Mouse (Mus musculus): Measurements from ENCODE around the gene Foxf2. TPM values are rescaled to one million over a fixed set of nuclear protein-coding genes. Genes with fewer than 3 reads are reported as not detected.
A peak's percentile ranks its signal among the peaks of the same experiment; 100 is the strongest.

Foxf2 gene
- total and polyA plus RNA-seq, 2 experiments = not detected

DNA sequence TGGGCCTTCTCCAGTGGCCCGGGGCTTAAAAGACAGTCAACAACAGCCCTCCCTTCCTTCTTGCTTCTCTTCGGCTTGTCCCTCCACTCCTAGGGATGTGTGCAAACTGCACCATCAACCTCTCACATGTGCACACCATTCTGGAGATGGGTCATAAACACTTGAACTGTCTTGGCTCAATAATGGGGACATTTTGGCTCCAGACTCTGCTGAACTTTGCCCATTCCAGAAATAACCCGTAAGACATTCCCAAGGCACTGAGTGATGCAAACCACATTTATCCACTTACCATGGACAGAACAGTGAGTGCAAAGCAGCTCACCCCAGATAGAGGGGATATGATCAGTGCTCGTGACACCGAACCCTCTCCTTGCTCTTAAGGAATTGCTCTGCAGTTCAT is 26.0 kb upstream of the Foxf2 start:
- Histone ChIP-seq H3K27ac (replicated peaks; ENCODE audit: insufficient read depth, low read depth, low read length) (no peak overlapping the region), H3K9ac (ENCODE audit: low read depth, low read length) (no peak overlapping the region), H3K79me2 (ENCODE audit: control insufficient read depth, insufficient read depth, low read length) (no peaks in the 10 kb centered on the region), H3K4me1 (ENCODE audit: control insufficient read depth, insufficient read depth, low read length) (no peaks in the 10 kb centered on the region), H3K36me3 (ENCODE audit: control insufficient read depth, insufficient read depth, low read length) (no peaks in the 10 kb centered on the region), H3K27me3 (ENCODE audit: control insufficient read depth, insufficient read depth, low read length) (no peaks in the 10 kb centered on the region), H3K4me3 (ENCODE audit: insufficient read depth, low read depth, low read length) (no peak overlapping the region)
- no peak for TF ChIP-seq POLR2A (IDR thresholded peaks at IDR 0.05; ENCODE audit: extremely low read depth, insufficient read depth, low read length)
- no peak for TF ChIP-seq CTCF (IDR thresholded peaks at IDR 0.05; ENCODE audit: low read depth, low read length)
- WGBS = 90% methylated on average over 5 of the region's 5 CpGs
- no peak for DNase-seq (ENCODE audit: extremely low read depth, low read depth, low spot score)

DNA sequence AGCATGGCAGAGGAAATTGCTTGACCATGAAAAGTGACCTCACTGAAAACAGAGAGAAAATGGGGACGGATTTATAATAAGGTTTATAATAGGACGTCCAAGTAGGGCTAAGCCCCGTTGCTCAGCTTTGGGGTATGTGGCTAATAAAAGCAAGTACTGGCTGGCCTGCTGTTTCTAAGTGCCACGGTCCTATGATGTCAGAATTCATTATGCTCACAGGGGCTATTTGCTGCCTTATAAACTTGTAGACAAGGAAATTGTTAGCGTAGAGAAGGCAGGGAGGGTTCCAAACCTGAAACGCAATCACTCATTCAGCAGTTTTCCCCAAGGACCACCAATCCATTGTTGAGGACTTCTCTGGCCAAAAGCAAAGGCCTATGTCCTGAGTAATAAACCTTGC is 21.7 kb upstream of the Foxf2 start:
- DNase-seq (ENCODE audit: extremely low read depth, low read depth, low spot score) = no peak
- no peak overlapping the region for H3K4me3 ChIP-seq (ENCODE audit: insufficient read depth, low read depth, low read length)
- H3K79me2 ChIP-seq (ENCODE audit: control insufficient read depth, insufficient read depth, low read length) = no peaks in the 10 kb centered on the region
- H3K27me3 ChIP-seq (ENCODE audit: control insufficient read depth, insufficient read depth, low read length) = no peaks in the 10 kb centered on the region
- TF ChIP-seq CTCF (IDR thresholded peaks at IDR 0.05; ENCODE audit: low read depth, low read length) (no peak), POLR2A (IDR thresholded peaks at IDR 0.05; ENCODE audit: extremely low read depth, insufficient read depth, low read length) (no peak)
- no peaks in the 10 kb centered on the region for H3K36me3 ChIP-seq (ENCODE audit: control insufficient read depth, insufficient read depth, low read length)
- WGBS = 90% methylated on average over 6 of the region's 6 CpGs
- no peak overlapping the region for H3K27ac ChIP-seq (replicated peaks; ENCODE audit: insufficient read depth, low read depth, low read length)
- H3K9ac ChIP-seq (ENCODE audit: low read depth, low read length) = no peak overlapping the region
- no peaks in the 10 kb centered on the region for H3K4me1 ChIP-seq (ENCODE audit: control insufficient read depth, insufficient read depth, low read length)

DNA sequence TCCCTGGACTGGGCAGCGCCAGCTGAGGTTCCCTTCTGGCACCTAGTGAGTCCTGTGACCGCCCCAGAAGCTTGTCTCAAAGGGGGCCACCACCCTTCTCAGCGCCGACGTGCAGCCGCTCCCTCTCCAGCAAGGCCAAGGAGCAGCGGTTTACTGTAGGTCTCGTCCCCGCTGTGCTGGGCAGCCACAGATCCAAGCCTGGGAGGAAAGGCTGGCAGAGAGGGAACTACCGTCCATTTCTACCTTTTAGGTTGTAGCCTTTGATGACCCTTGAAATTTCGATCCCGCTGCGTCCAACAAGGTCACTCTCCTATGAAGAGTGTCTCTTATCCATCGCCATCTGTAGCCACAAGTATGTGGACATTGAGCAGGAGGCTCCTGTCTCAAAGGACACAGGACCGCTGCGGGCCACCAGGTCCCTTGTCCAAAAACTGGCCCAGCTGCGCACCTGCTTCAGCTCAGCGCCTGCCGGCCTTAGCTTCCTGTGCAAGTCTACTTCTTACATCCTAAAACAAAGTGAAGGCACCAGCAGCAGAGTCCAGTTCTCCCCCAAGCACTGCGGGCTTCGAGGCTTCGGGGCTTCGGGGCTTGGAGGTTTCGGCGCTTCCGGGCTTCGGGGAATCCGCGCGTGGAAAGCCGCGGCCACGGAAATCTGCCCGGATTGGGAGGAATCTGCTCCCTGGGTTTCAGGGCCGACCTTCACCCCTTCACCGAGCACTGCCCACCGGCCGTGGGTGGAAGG is 10.7 kb upstream of the Foxf2 start:
- no peaks in the 10 kb centered on the region for H3K79me2 ChIP-seq (ENCODE audit: control insufficient read depth, insufficient read depth, low read length)
- no peaks in the 10 kb centered on the region for H3K36me3 ChIP-seq (ENCODE audit: control insufficient read depth, insufficient read depth, low read length)
- DNase-seq (ENCODE audit: extremely low read depth, low read depth, low spot score) = no peak
- H3K9ac ChIP-seq (ENCODE audit: low read depth, low read length) = no peak overlapping the region
- peaks cover 22% of the 10 kb centered on the region for H3K27me3 ChIP-seq (ENCODE audit: control insufficient read depth, insufficient read depth, low read length)
- WGBS = 4% methylated on average over 38 of the region's 38 CpGs
- peaks cover 6% of the 10 kb centered on the region; the same call in 1 of the 2 replicates for H3K4me1 ChIP-seq (ENCODE audit: control insufficient read depth, insufficient read depth, low read length)
- H3K4me3 ChIP-seq (ENCODE audit: insufficient read depth, low read depth, low read length) = no peak overlapping the region
- no peak overlapping the region for H3K27ac ChIP-seq (replicated peaks; ENCODE audit: insufficient read depth, low read depth, low read length)
- no peak for TF ChIP-seq CTCF (IDR thresholded peaks at IDR 0.05; ENCODE audit: low read depth, low read length)
- no peak for TF ChIP-seq POLR2A (IDR thresholded peaks at IDR 0.05; ENCODE audit: extremely low read depth, insufficient read depth, low read length)

DNA sequence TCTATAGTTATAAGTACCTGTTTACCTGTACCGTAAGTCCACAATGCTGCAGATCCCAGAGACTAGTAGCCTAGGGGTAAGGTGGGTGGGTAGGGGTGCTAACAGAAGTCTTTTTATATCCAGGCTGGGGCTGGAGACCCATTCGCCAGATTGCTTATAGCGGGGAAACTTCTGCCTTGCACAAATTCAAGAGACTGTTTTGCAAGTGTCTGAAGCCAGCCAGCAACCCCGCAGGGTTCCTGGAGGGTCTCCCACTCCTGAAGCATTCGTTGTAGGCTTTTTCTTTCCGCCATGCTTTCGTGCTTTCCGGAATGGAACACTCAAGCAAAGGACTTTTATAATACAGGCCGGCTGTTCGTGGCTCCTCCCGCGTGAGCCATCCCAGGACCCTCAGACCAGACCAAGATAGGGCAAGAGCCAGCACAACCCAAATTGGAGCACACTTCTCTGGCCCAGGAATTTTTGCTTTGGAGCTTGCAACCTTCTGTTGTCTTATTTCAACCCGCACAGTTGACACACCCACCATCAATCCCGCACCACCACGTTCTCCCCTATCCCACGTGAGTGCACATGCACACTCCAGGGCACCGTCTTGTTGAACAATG is 10.0 kb upstream of the Foxf2 start:
- H3K27ac ChIP-seq (replicated peaks; ENCODE audit: insufficient read depth, low read depth, low read length) = no peak overlapping the region
- TF ChIP-seq CTCF (IDR thresholded peaks at IDR 0.05; ENCODE audit: low read depth, low read length) = no peak
- TF ChIP-seq POLR2A (IDR thresholded peaks at IDR 0.05; ENCODE audit: extremely low read depth, insufficient read depth, low read length) = no peak
- H3K4me1 ChIP-seq (ENCODE audit: control insufficient read depth, insufficient read depth, low read length) = peaks cover 6% of the 10 kb centered on the region; the same call in 1 of the 2 replicates
- no peaks in the 10 kb centered on the region for H3K79me2 ChIP-seq (ENCODE audit: control insufficient read depth, insufficient read depth, low read length)
- no peak for DNase-seq (ENCODE audit: extremely low read depth, low read depth, low spot score)
- no peak overlapping the region for H3K9ac ChIP-seq (ENCODE audit: low read depth, low read length)
- 8% methylated on average over 17 of the region's 17 CpGs for WGBS
- H3K27me3 ChIP-seq (ENCODE audit: control insufficient read depth, insufficient read depth, low read length) = peaks cover 22% of the 10 kb centered on the region
- no peaks in the 10 kb centered on the region for H3K36me3 ChIP-seq (ENCODE audit: control insufficient read depth, insufficient read depth, low read length)
- no peak overlapping the region for H3K4me3 ChIP-seq (ENCODE audit: insufficient read depth, low read depth, low read length)

DNA sequence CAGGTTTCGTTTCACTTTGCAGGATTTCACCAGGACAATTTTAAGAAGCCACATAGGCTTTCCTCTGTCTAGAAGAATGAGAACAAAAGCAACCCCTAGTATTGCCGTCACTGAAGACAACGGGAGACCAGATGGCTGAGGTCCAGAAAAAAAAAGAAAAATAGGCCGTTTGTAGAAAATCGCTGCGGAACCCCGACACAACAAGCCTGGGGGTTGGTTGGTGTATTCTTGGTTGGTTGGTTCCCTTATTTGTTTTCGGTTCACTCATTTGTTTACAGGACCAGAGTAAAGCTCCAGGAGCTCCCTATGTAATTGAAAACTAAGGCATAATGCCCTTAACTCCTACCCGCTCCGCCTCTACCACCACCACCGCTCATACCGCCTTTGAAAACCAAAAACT is 7.6 kb upstream of the Foxf2 start:
- peaks cover 6% of the 10 kb centered on the region; the same call in 1 of the 2 replicates for H3K4me1 ChIP-seq (ENCODE audit: control insufficient read depth, insufficient read depth, low read length)
- no peak overlapping the region for H3K9ac ChIP-seq (ENCODE audit: low read depth, low read length)
- H3K27me3 ChIP-seq (ENCODE audit: control insufficient read depth, insufficient read depth, low read length) = peaks cover 20% of the 10 kb centered on the region
- TF ChIP-seq POLR2A (IDR thresholded peaks at IDR 0.05; ENCODE audit: extremely low read depth, insufficient read depth, low read length) (no peak), CTCF (IDR thresholded peaks at IDR 0.05; ENCODE audit: low read depth, low read length) (no peak)
- no peak overlapping the region for H3K27ac ChIP-seq (replicated peaks; ENCODE audit: insufficient read depth, low read depth, low read length)
- H3K36me3 ChIP-seq (ENCODE audit: control insufficient read depth, insufficient read depth, low read length) = no peaks in the 10 kb centered on the region
- no peak for DNase-seq (ENCODE audit: extremely low read depth, low read depth, low spot score)
- no peak overlapping the region for H3K4me3 ChIP-seq (ENCODE audit: insufficient read depth, low read depth, low read length)
- H3K79me2 ChIP-seq (ENCODE audit: control insufficient read depth, insufficient read depth, low read length) = no peaks in the 10 kb centered on the region
- 2% methylated on average over 12 of the region's 12 CpGs for WGBS

DNA sequence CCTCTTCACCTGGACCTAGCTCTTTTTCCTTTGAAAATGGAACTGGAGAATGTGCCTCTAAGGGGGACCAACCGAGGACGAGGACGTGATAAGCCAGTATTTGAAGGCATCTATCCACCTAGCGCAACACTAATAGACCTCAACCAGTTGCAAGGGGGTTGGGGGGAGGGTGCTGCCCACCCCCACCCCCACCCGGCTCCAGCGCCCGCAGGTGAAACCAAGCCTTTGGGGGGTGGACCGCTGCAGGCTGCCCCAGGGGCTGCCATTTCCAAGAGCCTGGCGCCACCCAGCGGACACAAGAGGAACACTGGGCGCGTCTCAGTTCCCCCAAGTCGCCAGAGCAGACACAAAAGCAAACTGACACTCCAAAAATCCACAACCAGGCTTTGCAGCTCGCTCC is 7.2 kb upstream of the Foxf2 start:
- H3K4me3 ChIP-seq (ENCODE audit: insufficient read depth, low read depth, low read length) = peak overlapping the region; percentile 49; the same call in 1 of the 2 replicates
- WGBS = under 1% methylated on average over 14 of the region's 14 CpGs
- no peak overlapping the region for H3K9ac ChIP-seq (ENCODE audit: low read depth, low read length)
- no peak overlapping the region for H3K27ac ChIP-seq (replicated peaks; ENCODE audit: insufficient read depth, low read depth, low read length)
- H3K4me1 ChIP-seq (ENCODE audit: control insufficient read depth, insufficient read depth, low read length) = peaks cover 6% of the 10 kb centered on the region; the same call in 1 of the 2 replicates
- no peaks in the 10 kb centered on the region for H3K36me3 ChIP-seq (ENCODE audit: control insufficient read depth, insufficient read depth, low read length)
- no peaks in the 10 kb centered on the region for H3K79me2 ChIP-seq (ENCODE audit: control insufficient read depth, insufficient read depth, low read length)
- peaks cover 16% of the 10 kb centered on the region for H3K27me3 ChIP-seq (ENCODE audit: control insufficient read depth, insufficient read depth, low read length)
- DNase-seq (ENCODE audit: extremely low read depth, low read depth, low spot score) = peak; percentile 8
- TF ChIP-seq POLR2A (IDR thresholded peaks at IDR 0.05; ENCODE audit: extremely low read depth, insufficient read depth, low read length) (no peak), CTCF (IDR thresholded peaks at IDR 0.05; ENCODE audit: low read depth, low read length) (peak; percentile 83)
